ENCODE assay signal across 9 mouse cellular contexts in the genomic region with DNA sequence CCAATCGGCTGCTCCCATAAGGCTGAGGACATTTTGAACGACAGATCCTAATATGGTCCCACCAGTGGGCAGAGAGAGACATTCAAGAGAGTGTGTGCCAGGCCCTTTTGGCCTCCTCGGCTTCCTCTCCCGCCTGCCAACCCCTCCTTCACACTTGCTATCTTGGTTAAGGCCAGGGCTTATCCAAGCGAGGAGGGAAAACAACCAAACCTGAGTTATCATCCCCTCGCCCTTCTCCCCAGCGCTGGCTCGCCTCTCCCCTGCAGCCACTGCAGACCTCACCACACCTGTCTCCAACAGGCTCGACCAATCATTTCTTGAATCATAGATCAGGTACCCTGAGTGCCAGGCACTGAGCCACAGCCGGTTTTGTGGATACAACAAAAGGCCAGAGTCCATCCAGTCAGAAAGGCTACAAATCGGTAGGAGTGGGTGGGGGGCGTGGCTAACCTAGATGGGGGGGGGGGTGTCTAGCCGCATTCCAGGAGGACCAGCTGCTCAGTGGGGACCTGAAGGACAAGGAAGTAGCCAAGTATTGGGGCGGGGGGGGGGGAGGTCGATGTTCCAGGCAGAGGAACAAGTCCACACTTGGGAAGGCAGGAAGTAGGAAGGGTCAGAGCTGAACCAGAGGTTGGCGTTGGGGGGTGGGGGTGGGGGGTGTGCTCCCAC. TPM values are rescaled to one million over a fixed set of nuclear protein-coding genes. Genes with fewer than 3 reads are reported as not detected.
DNase-seq lines count a peak whose midpoint lies in the region; ATAC-seq lines count a peak whose summit lies in the region.
"Had no signal": no experiment of that assay in that cellular context is flagged by ENCODE, and none has a peak within 500 bp of the region (broad histone marks: within the 10 kb centered on the region; RNA-seq: fewer than 3 reads in every experiment).

No protein-coding gene starts in this region.

- peaks cover 18% of the 10 kb centered on the region; the same call in 1 of the 2 replicates for H3K4me1 ChIP-seq in midbrain, embryonic 15.5 days
- H3K4me1 ChIP-seq in midbrain, embryonic 14.5 days (ENCODE audit: control insufficient read depth, insufficient read depth, low read length), result no peaks in the 10 kb centered on the region
- peaks cover 26% of the 10 kb centered on the region for H3K4me1 ChIP-seq in embryonic facial prominence, embryonic 13.5 days
- peaks cover 24% of the 10 kb centered on the region for H3K4me1 ChIP-seq in neural tube, embryonic 15.5 days

- 39% methylated on average over 12 of the region's 16 CpGs for WGBS in midbrain, embryonic 15.5 days
- 22% methylated on average over 16 of the region's 16 CpGs for WGBS in midbrain, embryonic 14.5 days
- 21% methylated on average over 16 of the region's 16 CpGs for WGBS in embryonic facial prominence, embryonic 13.5 days
- WGBS in neural tube, embryonic 15.5 days, result 31% methylated on average over 15 of the region's 16 CpGs

- no peak overlapping the region for H3K4me3 ChIP-seq in midbrain, embryonic 15.5 days
- H3K4me3 ChIP-seq in midbrain, embryonic 14.5 days (replicated peaks; ENCODE audit: low read depth, low read length), result no peak overlapping the region
- no peak overlapping the region for H3K4me3 ChIP-seq in embryonic facial prominence, embryonic 13.5 days
- H3K4me3 ChIP-seq in neural tube, embryonic 15.5 days (replicated peaks), result no peak overlapping the region
- H3K4me3 ChIP-seq: midbrain, embryonic 12.5 days had no signal

- H3K36me3 ChIP-seq in midbrain, embryonic 15.5 days (replicated peaks), result no peaks in the 10 kb centered on the region
- no peaks in the 10 kb centered on the region for H3K36me3 ChIP-seq in midbrain, embryonic 14.5 days (ENCODE audit: control insufficient read depth, insufficient read depth, low read length)
- no peaks in the 10 kb centered on the region for H3K36me3 ChIP-seq in embryonic facial prominence, embryonic 13.5 days
- no peaks in the 10 kb centered on the region for H3K36me3 ChIP-seq in neural tube, embryonic 15.5 days
- H3K36me3 ChIP-seq: midbrain, embryonic 12.5 days had no signal

- H3K9ac ChIP-seq in midbrain, embryonic 15.5 days, result no peak overlapping the region
- no peak overlapping the region for H3K9ac ChIP-seq in midbrain, embryonic 14.5 days (replicated peaks; ENCODE audit: low read length)
- H3K9ac ChIP-seq in embryonic facial prominence, embryonic 13.5 days, result no peak overlapping the region
- H3K9ac ChIP-seq in neural tube, embryonic 15.5 days (replicated peaks), result no peak overlapping the region
- H3K9ac ChIP-seq: midbrain, embryonic 12.5 days had no signal

- H3K27me3 ChIP-seq in midbrain, embryonic 15.5 days (replicated peaks), result no peaks in the 10 kb centered on the region
- H3K27me3 ChIP-seq in midbrain, embryonic 14.5 days (ENCODE audit: control insufficient read depth, insufficient read depth, low read length), result no peaks in the 10 kb centered on the region
- no peaks in the 10 kb centered on the region for H3K27me3 ChIP-seq in embryonic facial prominence, embryonic 13.5 days
- no peaks in the 10 kb centered on the region for H3K27me3 ChIP-seq in neural tube, embryonic 15.5 days (replicated peaks)
- H3K27me3 ChIP-seq: midbrain, embryonic 12.5 days had no signal

- DNase-seq in midbrain, embryonic 14.5 days, result no peak
- peak; percentile 78 for DNase-seq in kidney, postnatal 14 days
- no peak for DNase-seq in frontal cortex, adult 2 months (ENCODE audit: extremely low spot score in 1 of 2, low spot score in 1 of 2)

- H3K27ac ChIP-seq in midbrain, embryonic 15.5 days, result no peak overlapping the region
- no peak overlapping the region for H3K27ac ChIP-seq in midbrain, embryonic 14.5 days (replicated peaks; ENCODE audit: low read depth, low read length)
- peak overlapping the region; percentile 34; the same call in 1 of the 2 replicates for H3K27ac ChIP-seq in embryonic facial prominence, embryonic 13.5 days
- no peak overlapping the region for H3K27ac ChIP-seq in neural tube, embryonic 15.5 days (replicated peaks)
- H3K27ac ChIP-seq: midbrain, embryonic 12.5 days had no signal

- peak overlapping the region; percentile 17; the same call in 1 of the 2 replicates for H3K4me2 ChIP-seq in midbrain, embryonic 15.5 days
- no peak overlapping the region for H3K4me2 ChIP-seq in midbrain, embryonic 14.5 days (ENCODE audit: low read length)
- H3K4me2 ChIP-seq in embryonic facial prominence, embryonic 13.5 days, result peak overlapping the region; percentile 19
- H3K4me2 ChIP-seq in neural tube, embryonic 15.5 days, result peak overlapping the region; percentile 11
- H3K4me2 ChIP-seq: midbrain, embryonic 12.5 days had no signal

- no peaks in the 10 kb centered on the region for H3K9me3 ChIP-seq in midbrain, embryonic 15.5 days
- H3K9me3 ChIP-seq in midbrain, embryonic 14.5 days (ENCODE audit: control insufficient read depth, low read length), result no peaks in the 10 kb centered on the region
- no peaks in the 10 kb centered on the region for H3K9me3 ChIP-seq in embryonic facial prominence, embryonic 13.5 days
- no peaks in the 10 kb centered on the region for H3K9me3 ChIP-seq in neural tube, embryonic 15.5 days (replicated peaks)
- H3K9me3 ChIP-seq: midbrain, embryonic 12.5 days had no signal

- ATAC-seq in midbrain, embryonic 15.5 days (replicated peaks), result no peak
- no peak for ATAC-seq in midbrain, embryonic 14.5 days (ENCODE audit: low FRiP score, low TSS enrichment)
- peak; percentile 60 for ATAC-seq in embryonic facial prominence, embryonic 13.5 days (ENCODE audit: insufficient number of reproducible peaks, insufficient read depth, low FRiP score, low TSS enrichment, low read depth)
- ATAC-seq in neural tube, embryonic 15.5 days (ENCODE audit: low FRiP score), result no peak
- no peak for ATAC-seq in monocyte, adult 5-6 weeks (replicated peaks; ENCODE audit: insufficient number of reproducible peaks, low FRiP score, low TSS enrichment, poor library complexity, severe bottlenecking)
- ATAC-seq in inflammation-experienced regulatory T-cells, adult 6 months, result no peak

RNA-seq across cellular contexts. Expression of a gene that starts 26.6 kb away (rescaled TPM):
- 27.4 and 27.7 TPM in 2 replicates for polyA plus RNA-seq in midbrain, embryonic 15.5 days (2015; fragmentation: Nextera tagmentation; extraction: Ambion mirVana)
- polyA plus RNA-seq in midbrain, embryonic 14.5 days (2014; fragmentation: Nextera tagmentation; extraction: Ambion mirVana), result 19.6 and 23.1 TPM in 2 replicates
- polyA plus RNA-seq in embryonic facial prominence, embryonic 13.5 days (2015; fragmentation: Nextera tagmentation; extraction: Ambion mirVana), result 118 and 142 TPM in 2 replicates
- polyA plus RNA-seq in neural tube, embryonic 15.5 days (2015; fragmentation: Nextera tagmentation; extraction: Ambion mirVana), result 22.2 and 45.6 TPM in 2 replicates
- polyA plus RNA-seq in frontal cortex, adult 2 months (2012; rRNA removed), result 14.2 and 16.3 TPM in 2 replicates
- 66.9 to 107 TPM (median 85.9 TPM) in 3 replicates for total RNA-seq in monocyte, adult 5-6 weeks (2017)
- polyA plus RNA-seq in inflammation-experienced regulatory T-cells, adult 6 months (2017; shearing (Covaris generic)), result 100 to 1,000 TPM in 1 of 3 experiments, 10 to 100 TPM in 2; 70.4 to 110 (median 79.7) TPM
